Mouse (Mus musculus): ENCODE data around the gene Vgll4.

Vgll4 gene

GRCm38 (mm10) chr6:114833058-114833685, 136.6 kb downstream of the Vgll4 start:
- no peak for DNase-seq

GRCm38 (mm10) chr6:114831807-114832206, 138.0 kb downstream of the Vgll4 start:
- no peak for DNase-seq

- DNase-seq = no peak
Observed at GRCm38 (mm10) chr6:114829660-114830438, 139.9 kb downstream of the Vgll4 start.

- DNase-seq = no peak
Observed at GRCm38 (mm10) chr6:114826889-114827288, 142.9 kb downstream of the Vgll4 start.

- DNase-seq = no peak
Observed at GRCm38 (mm10) chr6:114821646-114822045, 148.1 kb downstream of the Vgll4 start.

GRCm38 (mm10) chr6:114819971-114820481, 149.8 kb downstream of the Vgll4 start:
- no peak for DNase-seq

GRCm38 (mm10) chr6:114818471-114818870, 151.3 kb downstream of the Vgll4 start:
- DNase-seq = no peak

- no peak for DNase-seq
Observed at GRCm38 (mm10) chr6:114817948-114818347, 151.8 kb downstream of the Vgll4 start.

- DNase-seq = no peak
Observed at GRCm38 (mm10) chr6:114814882-114815650, 154.7 kb downstream of the Vgll4 start.

- no peak for DNase-seq
Observed at GRCm38 (mm10) chr6:114814199-114814881, 155.5 kb downstream of the Vgll4 start.

- DNase-seq = no peak
Observed at GRCm38 (mm10) chr6:114812779-114813178, 157.0 kb downstream of the Vgll4 start.

GRCm38 (mm10) chr6:114812322-114812721, 157.5 kb downstream of the Vgll4 start:
- no peak for DNase-seq

Measured in cerebellum, adult 11 months (tissue).